Mouse (Mus musculus): ENCODE results near the gene Inpp4b.

DNA sequence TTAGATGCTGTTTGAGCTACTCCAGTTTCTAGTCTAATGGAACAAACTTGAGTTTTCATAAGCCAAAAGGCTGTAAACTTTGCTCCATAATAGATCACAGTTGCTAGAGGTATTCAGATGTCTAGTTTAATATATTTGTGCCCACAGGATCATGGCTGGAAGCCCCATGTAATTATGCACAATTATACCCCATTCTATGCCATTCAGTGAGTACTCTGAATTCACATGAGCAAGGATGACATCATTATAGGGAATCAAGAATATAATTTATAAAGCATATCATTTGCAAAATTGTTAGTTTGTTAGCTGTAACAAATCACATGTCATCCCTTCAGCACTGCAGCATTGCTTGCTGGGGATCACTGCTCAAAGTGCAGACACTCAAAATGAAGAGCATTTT is 736.9 kb downstream of the Inpp4b start:
- TF ChIP-seq POLR2A (IDR thresholded peaks at IDR 0.05; ENCODE audit: low read depth, low read length) (no peak), CTCF (conservative IDR thresholded peaks at IDR 0.05; ENCODE audit: insufficient read depth, insufficient read length, low read depth, low read length) (no peak)
